Mouse (Mus musculus) liver, postnatal 0 days (tissue): ENCODE results near the gene Foxn1. TPM values are rescaled to one million over a fixed set of nuclear protein-coding genes. Genes with fewer than 3 reads are reported as not detected.

Experiments
- ATAC-seq: fragments of 200-750 bp; cut with Nextera tagmentation; 2 replicates; pipeline ENCODE4 v1.8.0; 2017; ENCODE audit warnings: mild to moderate bottlenecking, moderate library complexity
- DNase-seq: peaks from one replicate; pipeline ENCODE4 v3.0.0-alpha.2; 2016
- H3K27ac ChIP-seq: fragments of 300-500 bp; sonication (generic); 2 replicates; pipeline ENCODE4 v1.5.1; 2014; ENCODE audit warnings: antibody characterized with exemption, moderate library complexity, mild to moderate bottlenecking, low read depth
- H3K27me3 ChIP-seq: fragments of 300-500 bp; sonication (generic); 2 replicates; pipeline ENCODE4 v1.6.1; 2014; ENCODE audit warnings: low read length, control low read depth, mixed read lengths; ENCODE audit not compliant: insufficient read depth
- H3K36me3 ChIP-seq: fragments of 300-500 bp; sonication (generic); replicated peaks from 2 replicates; pipeline ENCODE4 v1.6.1; 2014; ENCODE audit warnings: mild to moderate bottlenecking, control low read depth, low read length, moderate library complexity, mixed read lengths; ENCODE audit not compliant: insufficient read depth
- H3K4me1 ChIP-seq: fragments of 300-500 bp; sonication (generic); 2 replicates; pipeline ENCODE4 v1.6.1; 2014; ENCODE audit warnings: antibody characterized with exemption, mild to moderate bottlenecking, control low read depth; ENCODE audit not compliant: insufficient read depth
- H3K4me2 ChIP-seq: fragments of 300-500 bp; sonication (generic); 2 replicates; pipeline ENCODE4 v1.6.1; 2014; ENCODE audit warnings: low read depth, mild to moderate bottlenecking, low read length, moderate library complexity, mixed read lengths
- H3K4me3 ChIP-seq: fragments of 300-500 bp; sonication (generic); 2 replicates; pipeline ENCODE4 v1.5.1; 2014; ENCODE audit warnings: low read depth, low read length
- H3K9ac ChIP-seq: fragments of 300-500 bp; sonication (generic); replicated peaks from 2 replicates; pipeline ENCODE4 v1.6.1; 2014; ENCODE audit warnings: mild to moderate bottlenecking, moderate library complexity
- H3K9me3 ChIP-seq: fragments of 300-500 bp; sonication (generic); 2 replicates; pipeline ENCODE4 v1.6.1; 2016; ENCODE audit warnings: mild to moderate bottlenecking, control low read depth, low read length, mixed read lengths
- CTCF ChIP-seq: sonication (generic); IDR thresholded peaks from 2 replicates; pipeline ENCODE4 v1.5.1; 2016; ENCODE audit warnings: antibody characterized with exemption, low read depth
- EP300 ChIP-seq: IDR thresholded peaks from 2 replicates; pipeline ENCODE4 v1.6.1; 2016; ENCODE audit warnings: antibody characterized with exemption, low read depth, mild to moderate bottlenecking
- WGBS: fragments of 180-500 bp; shearing (Covaris S2); extraction: QIAGEN DNeasy Blood & Tissue Kit; methylation state at CpG from one replicate; pipeline ENCODE4 v1.1.7; 2014; ENCODE audit not compliant: insufficient replicate concordance; 5-methylcytosine and 5-hydroxymethylcytosine counted together
- polyA plus RNA-seq: library from polyadenylated mRNA; unstranded; fragments of >200 nt; fragmentation: Nextera tagmentation; extraction: Ambion mirVana; gene quantifications from 2 replicates; pipeline ENCODE4 v1.2.1, GENCODE M21; 2015

Foxn1 gene
- polyA plus RNA-seq, 1 experiment from 2014 or later, result not detected

DNA sequence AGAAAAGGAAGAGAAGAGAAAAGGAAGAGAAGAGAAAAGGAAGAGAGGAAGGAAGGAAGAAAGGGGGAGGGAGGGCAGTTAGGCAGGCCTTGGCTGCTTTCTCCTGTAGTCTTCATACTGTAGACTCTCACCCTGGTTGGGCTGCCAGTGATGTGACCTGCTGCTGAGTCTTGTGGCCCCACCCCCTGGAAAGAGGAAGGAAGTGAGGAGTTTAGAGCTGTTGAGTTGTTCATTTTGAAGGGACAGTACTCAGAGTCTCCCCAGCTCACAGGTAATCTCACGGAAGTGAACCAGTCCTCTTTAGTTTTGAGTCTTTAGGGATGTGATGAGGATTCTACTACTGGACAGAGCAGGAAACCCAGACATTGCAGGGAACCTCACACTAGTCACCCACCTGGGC lies 33.3 kb downstream of the Foxn1 start:
- Histone ChIP-seq H3K36me3 (peaks cover 13% of the 10 kb centered on the region), H3K27me3 (no peaks in the 10 kb centered on the region), H3K4me3 (no peak overlapping the region), H3K4me2 (no peak overlapping the region), H3K4me1 (peaks cover 24% of the 10 kb centered on the region), H3K9ac (no peak overlapping the region), H3K27ac (no peak overlapping the region), H3K9me3 (no peaks in the 10 kb centered on the region)
- TF ChIP-seq CTCF (no peak), EP300 (no peak)
- DNase-seq, result no peak
- 38% methylated on average over 1 of the region's 1 CpGs for WGBS
- ATAC-seq, result no peak

DNA sequence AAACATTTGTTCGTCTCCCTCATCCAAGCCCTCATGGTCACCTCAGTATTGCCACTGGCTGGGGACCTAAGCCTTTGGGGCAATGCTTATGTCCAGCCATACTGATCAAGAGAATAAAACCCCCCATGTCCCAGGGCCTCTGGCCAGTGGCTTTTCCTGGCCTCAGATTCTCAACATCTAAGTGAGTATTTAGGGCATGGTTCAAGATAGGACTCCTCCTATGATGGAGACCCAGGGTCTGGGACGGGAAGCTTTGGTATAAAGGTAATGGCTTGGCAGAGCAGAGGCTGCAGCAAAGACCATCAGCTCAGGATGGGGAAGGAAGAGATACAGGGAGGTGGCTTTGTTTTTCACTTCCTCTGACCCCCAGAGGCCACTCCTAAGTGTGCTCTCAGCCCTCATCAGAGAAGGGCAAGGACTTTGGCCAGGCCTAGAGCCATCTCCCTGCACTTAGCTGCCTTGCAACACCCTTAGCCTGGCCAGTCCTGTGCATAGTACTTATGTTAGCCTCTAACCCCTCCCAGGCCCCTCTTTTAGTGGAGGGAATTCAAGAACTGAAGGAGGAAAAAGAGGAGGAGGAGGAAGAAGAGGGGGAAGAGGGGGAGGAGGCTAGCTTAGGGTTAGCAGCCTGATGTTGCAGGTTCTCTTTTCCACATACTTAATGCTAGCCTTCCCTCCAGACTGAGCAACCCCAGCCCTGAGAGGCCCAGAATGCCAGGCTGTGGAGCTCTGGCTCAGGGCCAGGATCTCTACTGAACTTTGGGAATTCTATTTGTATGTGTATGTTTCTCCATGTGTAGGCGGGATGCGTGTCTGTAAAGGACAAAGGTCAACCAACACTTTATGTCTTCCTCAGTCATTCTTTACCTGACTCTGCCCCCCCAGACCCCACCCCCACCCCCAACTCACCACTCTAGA lies 36.7 kb downstream of the Foxn1 start:
- peak; percentile 56 for ATAC-seq
- peak overlapping the region; percentile 82 for H3K27ac ChIP-seq
- H3K4me3 ChIP-seq, result no peak overlapping the region
- DNase-seq, result peak; percentile 63
- 58% methylated on average over 4 of the region's 4 CpGs for WGBS
- no peaks in the 10 kb centered on the region for H3K9me3 ChIP-seq
- peaks cover 56% of the 10 kb centered on the region for H3K4me1 ChIP-seq
- 0 out of 2 replicates have a peak overlapping the region, but pooled peaks have one; percentile 4 for H3K9ac ChIP-seq
- H3K36me3 ChIP-seq, result peaks cover 13% of the 10 kb centered on the region
- H3K4me2 ChIP-seq, result peak overlapping the region; percentile 26; the same call in 1 of the 2 replicates
- no peaks in the 10 kb centered on the region for H3K27me3 ChIP-seq
- peak; percentile 22; the same call in 1 of the 2 replicates for TF ChIP-seq EP300
- no peak for TF ChIP-seq CTCF

DNA sequence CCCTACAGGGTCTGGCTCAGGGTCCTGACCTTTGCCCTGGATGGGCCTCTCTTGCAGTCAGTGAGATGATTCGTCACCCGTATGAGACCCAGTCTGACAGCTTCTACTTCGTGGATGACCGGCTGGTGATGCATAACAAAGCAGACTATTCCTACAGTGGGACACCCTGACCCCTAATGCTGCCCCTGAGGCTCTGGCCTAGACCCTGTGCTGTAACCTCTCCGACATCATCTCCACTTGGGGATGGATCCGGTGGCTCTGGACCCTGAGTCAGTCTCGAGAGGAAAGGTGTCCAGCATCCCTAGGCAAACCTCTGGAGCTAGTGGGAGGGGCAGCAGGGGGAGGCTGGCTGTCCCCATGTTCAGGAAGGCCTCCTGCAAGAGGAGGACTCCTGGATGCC lies 37.9 kb downstream of the Foxn1 start:
- Histone ChIP-seq H3K4me1 (peaks cover 68% of the 10 kb centered on the region), H3K9ac (peak overlapping the region; percentile 47; the same call in 1 of the 2 replicates), H3K27ac (peak overlapping the region; percentile 82), H3K9me3 (no peaks in the 10 kb centered on the region), H3K4me3 (0 out of 2 replicates have a peak overlapping the region, but pooled peaks have one; percentile 9), H3K27me3 (no peaks in the 10 kb centered on the region), H3K4me2 (peak overlapping the region; percentile 15), H3K36me3 (peaks cover 13% of the 10 kb centered on the region)
- WGBS, result 69% methylated on average over 7 of the region's 7 CpGs
- ATAC-seq, result no peak
- TF ChIP-seq CTCF (no peak), EP300 (no peak)
- DNase-seq, result no peak

DNA sequence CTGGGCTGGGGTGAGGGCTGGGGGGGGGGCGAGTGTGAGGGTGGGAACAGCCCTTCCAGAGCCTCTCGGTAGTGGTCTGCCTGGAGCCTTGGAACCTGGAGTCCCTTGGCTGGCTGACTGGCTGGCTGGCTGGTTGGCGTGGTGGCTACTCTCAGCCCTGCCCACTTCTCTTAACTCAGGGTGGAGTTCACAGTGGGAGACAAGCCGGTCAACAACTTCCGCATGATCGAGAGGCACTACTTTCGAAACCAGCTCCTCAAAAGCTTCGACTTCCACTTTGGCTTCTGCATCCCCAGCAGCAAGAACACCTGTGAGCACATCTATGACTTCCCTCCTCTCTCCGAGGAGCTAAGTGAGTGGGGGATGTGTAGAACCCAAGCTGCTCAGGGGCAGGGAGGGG lies 38.5 kb downstream of the Foxn1 start:
- peak overlapping the region; percentile 19; the same call in 1 of the 2 replicates for H3K4me2 ChIP-seq
- H3K4me1 ChIP-seq, result peaks cover 65% of the 10 kb centered on the region
- H3K4me3 ChIP-seq, result no peak overlapping the region
- DNase-seq (peak; percentile 48), ATAC-seq (no peak)
- no peaks in the 10 kb centered on the region for H3K27me3 ChIP-seq
- peak overlapping the region; percentile 47; the same call in 1 of the 2 replicates for H3K9ac ChIP-seq
- no peaks in the 10 kb centered on the region for H3K9me3 ChIP-seq
- H3K36me3 ChIP-seq, result peaks cover 13% of the 10 kb centered on the region
- TF ChIP-seq EP300 (no peak), CTCF (no peak)
- peak overlapping the region; percentile 82 for H3K27ac ChIP-seq
- WGBS, result 66% methylated on average over 9 of the region's 9 CpGs

DNA sequence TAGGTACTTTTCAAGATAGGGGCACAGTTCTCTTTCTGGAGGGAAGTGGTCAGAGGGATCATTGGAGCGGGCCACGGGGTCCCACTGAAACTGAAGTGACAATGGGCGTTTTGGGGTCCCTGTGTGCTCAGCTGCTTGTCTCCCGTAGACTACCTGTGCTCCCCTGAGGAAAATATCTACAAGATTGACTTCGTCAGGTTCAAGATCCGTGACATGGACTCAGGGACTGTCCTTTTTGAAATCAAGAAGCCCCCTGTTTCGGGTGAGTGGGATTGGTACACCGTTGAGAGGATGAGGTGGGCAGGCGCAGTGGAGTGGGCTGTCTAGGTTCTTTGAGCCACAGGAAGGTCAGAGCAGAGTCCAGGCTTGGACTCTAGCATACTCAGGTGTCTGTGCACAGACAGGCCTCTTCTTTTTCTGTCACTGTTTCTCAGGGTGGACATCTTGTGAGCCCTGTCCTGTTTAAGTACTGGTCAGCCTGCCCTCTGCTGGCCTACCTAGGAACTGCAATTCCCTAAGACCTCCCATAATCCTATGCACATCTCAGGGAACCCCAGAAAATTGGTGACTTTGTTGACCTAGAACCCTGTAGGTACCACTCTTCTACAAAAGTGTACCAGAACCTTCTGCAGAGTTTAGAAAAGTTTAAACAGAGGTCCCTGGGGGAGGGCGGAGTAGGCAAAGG lies 39.1 kb downstream of the Foxn1 start:
- H3K4me1 ChIP-seq, result peaks cover 65% of the 10 kb centered on the region
- no peak overlapping the region for H3K4me3 ChIP-seq
- no peaks in the 10 kb centered on the region for H3K9me3 ChIP-seq
- no peak for ATAC-seq
- peak; percentile 82 for DNase-seq
- peak; percentile 95 for TF ChIP-seq CTCF
- TF ChIP-seq EP300, result no peak
- WGBS, result 84% methylated on average over 10 of the region's 10 CpGs
- H3K9ac ChIP-seq, result no peak overlapping the region
- no peaks in the 10 kb centered on the region for H3K27me3 ChIP-seq
- peak overlapping the region; percentile 19; the same call in 1 of the 2 replicates for H3K4me2 ChIP-seq
- peaks cover 13% of the 10 kb centered on the region for H3K36me3 ChIP-seq
- H3K27ac ChIP-seq, result peak overlapping the region; percentile 78
